Mouse (Mus musculus) intestine, postnatal 0 days (tissue): ENCODE measurements at regions not wholly inside any gene's neighbourhood (a gene's known extent, or its start where the extent isn't known, plus 50 kb on each side); places are given as distances from the start of the nearest gene placed in this dataset.

Experiments
- ATAC-seq: fragments of 200-750 bp; cut with Nextera tagmentation; 2 replicates; pipeline ENCODE4 v1.8.0; 2017; ENCODE audit warnings: mild to moderate bottlenecking, moderate TSS enrichment, moderate library complexity
- H3K27ac ChIP-seq: fragments of 300-500 bp; sonication (generic); 2 replicates; pipeline ENCODE4 v1.5.1; 2014; ENCODE audit warnings: mild to moderate bottlenecking, low read depth, low read length, moderate library complexity
- H3K27me3 ChIP-seq: fragments of 300-500 bp; sonication (generic); replicated peaks from 2 replicates; pipeline ENCODE4 v1.6.1; 2014; ENCODE audit warnings: low read length, mixed read lengths; ENCODE audit not compliant: control insufficient read depth, insufficient read depth
- H3K36me3 ChIP-seq: fragments of 300-500 bp; sonication (generic); 2 replicates; pipeline ENCODE4 v1.6.1; 2014; ENCODE audit warnings: mild to moderate bottlenecking, moderate library complexity; ENCODE audit not compliant: control insufficient read depth, insufficient read depth
- H3K4me1 ChIP-seq: fragments of 300-500 bp; sonication (generic); replicated peaks from 2 replicates; pipeline ENCODE4 v1.6.1; 2014; ENCODE audit warnings: antibody characterized with exemption, low read length, mixed read lengths; ENCODE audit not compliant: control insufficient read depth, insufficient read depth
- H3K4me2 ChIP-seq: fragments of 300-500 bp; sonication (generic); replicated peaks from 2 replicates; pipeline ENCODE4 v1.6.1; 2014; ENCODE audit warnings: low read depth, mild to moderate bottlenecking, moderate library complexity
- H3K4me3 ChIP-seq: fragments of 300-500 bp; sonication (generic); 2 replicates; pipeline ENCODE4 v1.5.1; 2014; ENCODE audit warnings: low read depth, low read length
- H3K9ac ChIP-seq: fragments of 300-500 bp; sonication (generic); 2 replicates; pipeline ENCODE4 v1.6.1; 2014; ENCODE audit warnings: mild to moderate bottlenecking, low read depth, low read length
- H3K9me3 ChIP-seq: fragments of 300-500 bp; sonication (generic); 2 replicates; pipeline ENCODE4 v1.6.1; 2016; ENCODE audit warnings: mixed run types; ENCODE audit not compliant: control insufficient read depth
- CTCF ChIP-seq: sonication (generic); IDR thresholded peaks from 2 replicates; pipeline ENCODE4 v1.5.1; 2016; ENCODE audit warnings: low read depth, mild to moderate bottlenecking, control low read depth, antibody characterized with exemption, moderate library complexity
- WGBS: fragments of 180-500 bp; shearing (Covaris S2); extraction: QIAGEN DNeasy Blood & Tissue Kit; methylation state at CpG from one replicate; pipeline ENCODE4 v1.1.7; 2014; 5-methylcytosine and 5-hydroxymethylcytosine counted together

- no peaks in the 10 kb centered on the region for H3K27me3 ChIP-seq
- no peak for TF ChIP-seq CTCF
- H3K9me3 ChIP-seq, result no peaks in the 10 kb centered on the region
- no peak overlapping the region for H3K4me2 ChIP-seq
- no peak overlapping the region for H3K4me3 ChIP-seq
- ATAC-seq, result no peak
- no peak overlapping the region for H3K27ac ChIP-seq
- H3K4me1 ChIP-seq, result no peaks in the 10 kb centered on the region
- no peak overlapping the region for H3K9ac ChIP-seq
- WGBS, result 34% methylated on average over 15 of the region's 15 CpGs
- H3K36me3 ChIP-seq, result no peaks in the 10 kb centered on the region
Measured at GRCm38 (mm10) chr2:172675081-172675480, 125.7 kb downstream of the Tfap2c start.

- Histone ChIP-seq H3K27ac (no peak overlapping the region), H3K4me3 (no peak overlapping the region), H3K4me2 (no peak overlapping the region), H3K4me1 (no peaks in the 10 kb centered on the region), H3K36me3 (no peaks in the 10 kb centered on the region), H3K9me3 (no peaks in the 10 kb centered on the region), H3K27me3 (no peaks in the 10 kb centered on the region), H3K9ac (no peak overlapping the region)
- ATAC-seq, result no peak
- 76% methylated on average over 1 of the region's 1 CpGs for WGBS
- no peak for TF ChIP-seq CTCF
Measured at GRCm38 (mm10) chr2:172690196-172690595, 140.8 kb downstream of the Tfap2c start.

GRCm38 (mm10) chr2:172690931-172691651 lies 141.7 kb downstream of the Tfap2c start:
- no peak for ATAC-seq
- H3K4me3 ChIP-seq, result no peak overlapping the region
- WGBS, result 68% methylated on average over 9 of the region's 9 CpGs
- no peak overlapping the region for H3K27ac ChIP-seq
- no peak for TF ChIP-seq CTCF
- no peaks in the 10 kb centered on the region for H3K27me3 ChIP-seq
- no peak overlapping the region for H3K9ac ChIP-seq
- H3K4me1 ChIP-seq, result no peaks in the 10 kb centered on the region
- H3K36me3 ChIP-seq, result no peaks in the 10 kb centered on the region
- H3K9me3 ChIP-seq, result no peaks in the 10 kb centered on the region
- no peak overlapping the region for H3K4me2 ChIP-seq

- WGBS, result 63% methylated on average over 6 of the region's 6 CpGs
- ATAC-seq, result no peak
Measured at GRCm38 (mm10) chr2:172698961-172699360, 149.6 kb downstream of the Tfap2c start.

GRCm38 (mm10) chr2:172699654-172700053 lies 150.3 kb downstream of the Tfap2c start:
- Histone ChIP-seq H3K9me3 (no peaks in the 10 kb centered on the region), H3K4me3 (no peak overlapping the region), H3K27ac (no peak overlapping the region), H3K4me1 (no peaks in the 10 kb centered on the region), H3K9ac (no peak overlapping the region), H3K4me2 (no peak overlapping the region), H3K27me3 (no peaks in the 10 kb centered on the region), H3K36me3 (no peaks in the 10 kb centered on the region)
- TF ChIP-seq CTCF, result no peak
- no peak for ATAC-seq
- WGBS, result 64% methylated on average over 4 of the region's 4 CpGs

More at GRCm38 (mm10) chr2:172698961-172699360, 149.6 kb downstream of the Tfap2c start:
- Histone ChIP-seq H3K4me3 (no peak overlapping the region), H3K27ac (no peak overlapping the region), H3K9me3 (no peaks in the 10 kb centered on the region), H3K9ac (no peak overlapping the region), H3K27me3 (no peaks in the 10 kb centered on the region), H3K4me2 (no peak overlapping the region), H3K36me3 (no peaks in the 10 kb centered on the region), H3K4me1 (no peaks in the 10 kb centered on the region)
- TF ChIP-seq CTCF, result no peak

GRCm38 (mm10) chr2:172710641-172711040 lies 161.2 kb downstream of the Tfap2c start:
- Histone ChIP-seq H3K4me2 (no peak overlapping the region), H3K36me3 (no peaks in the 10 kb centered on the region), H3K4me1 (no peaks in the 10 kb centered on the region), H3K9ac (no peak overlapping the region), H3K27me3 (no peaks in the 10 kb centered on the region), H3K27ac (no peak overlapping the region), H3K4me3 (no peak overlapping the region), H3K9me3 (no peaks in the 10 kb centered on the region)
- WGBS, result 78% methylated on average over 4 of the region's 4 CpGs
- ATAC-seq, result no peak
- TF ChIP-seq CTCF, result no peak
